Mouse (Mus musculus) CD8-positive naive resting alpha-beta T cell, adult 2 months (primary cell): ENCODE data around the gene Utp4.

ENCODE experiments used
- DNase-seq, 2 experiments: peaks; one replicate each; pipeline ENCODE4 v3.0.0; 2022; ENCODE audit warnings: low read depth in 2 of 2, low spot score in 2 of 2

The Utp4 gene

GRCm38 (mm10) chr8:106936478-106937051 lies 43.1 kb downstream of the Utp4 start:
- DNase-seq, result peak in 1 of 2 experiments; percentile 6

- no peak for DNase-seq
Measured at GRCm38 (mm10) chr8:106937081-106937800, 43.8 kb downstream of the Utp4 start.

DNA sequence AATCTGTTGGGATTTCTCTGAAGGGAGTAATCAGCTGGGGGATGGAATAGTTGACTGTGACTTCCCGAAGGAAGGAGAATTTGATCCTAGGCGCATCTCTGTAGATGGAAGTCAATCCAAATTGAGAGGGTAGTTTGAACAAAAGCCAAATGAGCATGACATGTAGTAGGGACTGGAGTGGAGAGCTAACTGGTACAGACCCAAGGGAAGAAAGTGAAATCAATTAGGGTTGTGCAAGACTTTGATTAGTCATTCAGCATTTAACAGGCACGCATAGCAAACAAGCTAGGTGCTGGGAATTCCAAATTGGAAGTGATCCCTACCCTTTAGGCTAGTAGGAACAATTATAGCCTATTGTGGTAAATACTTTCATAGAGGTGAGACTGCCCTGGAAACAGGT lies 48.4 kb downstream of the Utp4 start:
- no peak for DNase-seq

DNA sequence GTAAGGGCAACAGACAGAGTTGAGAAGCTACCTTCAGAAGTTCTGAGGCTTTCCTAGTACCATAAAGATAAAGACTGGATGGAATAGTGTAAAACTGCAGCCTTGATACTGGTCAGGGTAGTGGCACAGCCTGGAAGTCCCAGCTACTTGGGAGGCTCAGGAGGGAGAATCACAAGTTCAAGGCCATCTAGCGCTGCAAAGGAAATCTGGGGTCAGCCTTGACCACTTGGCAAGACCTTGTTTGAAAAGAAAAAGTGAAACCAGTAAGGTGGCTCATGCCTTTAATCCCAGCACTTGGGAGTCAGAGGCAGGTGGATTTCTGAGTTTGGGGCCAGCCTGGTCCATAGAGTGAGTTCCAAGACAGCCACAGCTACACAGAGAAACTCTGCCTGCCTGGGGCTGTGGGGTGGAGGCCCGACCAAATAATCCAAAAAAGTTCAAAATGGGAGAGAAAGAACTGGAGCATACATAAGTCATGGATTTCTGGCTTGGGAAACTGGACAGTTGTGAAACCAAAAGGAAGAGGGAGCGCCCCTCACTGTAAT lies 50.5 kb downstream of the Utp4 start:
- DNase-seq, result no peak

- no peak for DNase-seq
Measured at GRCm38 (mm10) chr8:106944756-106945155, 51.3 kb downstream of the Utp4 start.

DNA sequence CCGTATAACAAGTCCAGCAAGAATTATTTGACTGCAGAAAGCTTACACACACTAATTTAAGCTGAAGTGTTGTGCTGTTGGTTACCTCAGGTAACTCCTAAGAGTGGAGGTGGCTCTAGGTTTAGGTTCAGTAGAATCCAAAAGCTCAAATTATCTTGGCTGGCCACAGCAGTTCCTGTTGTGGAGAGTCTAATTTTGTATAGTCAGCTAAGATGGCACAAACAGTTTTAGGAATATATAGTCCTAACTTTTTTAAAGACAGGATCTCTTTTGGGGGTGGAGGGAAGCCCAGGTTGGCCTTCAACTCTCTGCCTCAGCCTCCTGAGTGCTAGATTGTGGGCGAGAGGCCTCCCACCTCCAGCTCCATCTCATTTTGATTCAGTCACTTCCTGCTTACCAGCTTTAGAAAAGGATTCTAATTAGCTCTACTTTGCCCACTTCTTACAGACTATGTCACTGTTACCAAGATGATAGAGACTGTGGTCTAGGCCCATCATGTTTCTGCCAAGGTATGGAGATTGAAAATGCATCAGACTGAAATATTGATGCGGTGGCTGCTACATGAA lies 55.3 kb downstream of the Utp4 start:
- DNase-seq, result no peak

GRCm38 (mm10) chr8:106951707-106952106 lies 58.3 kb downstream of the Utp4 start:
- no peak for DNase-seq

GRCm38 (mm10) chr8:106953571-106953970 lies 60.1 kb downstream of the Utp4 start:
- DNase-seq, result no peak

DNA sequence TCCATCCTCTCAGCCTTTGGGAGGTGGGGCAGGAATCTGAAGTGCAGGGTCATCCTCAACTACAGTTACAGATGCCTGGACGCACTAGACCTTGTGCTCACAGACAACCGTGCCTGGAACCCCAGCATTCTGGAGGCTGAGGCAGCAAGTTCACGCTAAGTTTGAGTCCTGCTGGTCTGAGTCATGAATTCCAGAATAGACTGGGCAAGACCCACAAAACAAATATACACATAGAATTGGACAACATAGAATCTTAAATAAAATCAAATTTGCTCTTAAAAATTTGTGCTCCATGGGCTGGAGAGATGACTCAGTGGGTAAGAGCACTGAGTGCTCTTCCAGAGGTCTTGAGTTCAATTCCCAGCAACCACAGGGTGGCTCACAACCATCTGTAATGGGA lies 63.6 kb downstream of the Utp4 start:
- DNase-seq, result no peak

DNA sequence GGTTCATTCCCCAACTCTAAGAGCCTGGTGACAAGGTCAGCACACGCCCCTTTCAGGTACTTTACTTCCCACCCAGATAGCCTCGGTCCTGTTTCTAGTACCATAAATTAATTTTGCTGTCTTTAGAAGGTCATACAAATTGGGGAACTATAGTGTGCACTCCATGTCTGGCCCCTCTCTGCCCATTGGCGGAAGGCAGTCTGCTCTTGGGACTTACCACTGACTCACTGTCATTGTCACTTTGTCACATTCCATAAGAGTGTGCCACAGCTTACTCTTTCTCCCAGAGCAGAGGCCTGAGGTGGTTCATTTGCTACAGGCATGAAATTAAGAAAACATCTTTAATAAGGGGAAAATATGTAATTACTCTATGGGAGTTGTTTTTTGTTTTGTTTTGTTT lies 64.8 kb downstream of the Utp4 start:
- no peak for DNase-seq

DNA sequence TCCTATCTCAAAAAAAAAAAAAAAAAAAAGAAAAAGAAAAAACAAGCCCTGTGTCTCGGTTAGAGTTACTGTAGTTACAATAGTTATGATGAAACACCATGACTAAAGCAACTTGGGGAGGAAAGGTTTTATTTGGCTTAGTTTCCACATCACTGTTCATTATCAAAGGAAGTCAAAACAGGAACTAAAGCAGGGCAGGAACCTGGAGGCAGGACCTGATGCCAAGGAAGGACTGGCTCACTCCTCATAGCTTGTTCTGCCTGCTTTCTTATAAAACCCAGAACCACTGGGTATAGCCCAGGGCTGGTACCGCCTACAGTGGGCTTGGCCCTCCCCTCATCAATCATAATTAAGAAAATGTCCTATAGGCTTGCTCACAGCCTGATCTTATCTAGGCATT lies 66.2 kb downstream of the Utp4 start:
- DNase-seq, result no peak

- DNase-seq, result no peak
Measured at GRCm38 (mm10) chr8:106962322-106962721, 68.9 kb downstream of the Utp4 start.

GRCm38 (mm10) chr8:106963365-106963764 lies 69.9 kb downstream of the Utp4 start:
- no peak for DNase-seq

DNA sequence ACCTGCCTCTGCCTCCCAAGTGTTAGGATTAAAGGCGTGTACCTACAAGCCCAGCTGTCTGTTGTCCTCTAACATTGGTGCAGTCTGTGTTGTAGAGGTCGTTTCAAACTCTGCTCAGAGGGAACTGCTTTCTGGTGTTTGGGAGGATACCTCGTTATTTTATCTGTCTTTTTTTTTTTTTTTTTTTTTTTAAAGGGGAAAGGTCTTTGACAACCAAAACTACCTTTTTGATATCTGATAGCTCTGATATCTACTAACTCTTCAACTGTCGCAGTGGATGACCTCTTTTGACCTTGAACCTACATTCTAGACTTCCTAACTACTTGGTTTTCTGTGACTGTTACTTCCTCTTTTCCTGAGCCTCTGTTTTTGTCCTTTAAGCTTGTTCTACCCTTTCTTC lies 71.1 kb downstream of the Utp4 start:
- no peak for DNase-seq

GRCm38 (mm10) chr8:106969964-106970363 lies 76.5 kb downstream of the Utp4 start:
- no peak for DNase-seq

- no peak for DNase-seq
Measured at GRCm38 (mm10) chr8:106971916-106972315, 78.5 kb downstream of the Utp4 start.
